Mouse (Mus musculus) frontal cortex, postnatal 14 days (tissue): ENCODE data around the gene Prm2.
"Not testable (repeated sequence)": the region's sequence is repeated elsewhere in the genome, so short reads cannot be mapped to it uniquely, and the experiment has no call there.

Experiments used
- DNase-seq, 2 experiments: peaks; one replicate each; pipeline ENCODE4 v3.0.0; 2022; ENCODE audit warnings: low spot score in 2 of 2

Gene Prm2

GRCm38 (mm10) chr16:10812865-10813371 is 17.0 kb upstream of the Prm2 start, which contains the start of gene Gm11172:
TSS of gene Gm11172 (plus strand) at chr16:10812915.
- DNase-seq: no peak

DNA sequence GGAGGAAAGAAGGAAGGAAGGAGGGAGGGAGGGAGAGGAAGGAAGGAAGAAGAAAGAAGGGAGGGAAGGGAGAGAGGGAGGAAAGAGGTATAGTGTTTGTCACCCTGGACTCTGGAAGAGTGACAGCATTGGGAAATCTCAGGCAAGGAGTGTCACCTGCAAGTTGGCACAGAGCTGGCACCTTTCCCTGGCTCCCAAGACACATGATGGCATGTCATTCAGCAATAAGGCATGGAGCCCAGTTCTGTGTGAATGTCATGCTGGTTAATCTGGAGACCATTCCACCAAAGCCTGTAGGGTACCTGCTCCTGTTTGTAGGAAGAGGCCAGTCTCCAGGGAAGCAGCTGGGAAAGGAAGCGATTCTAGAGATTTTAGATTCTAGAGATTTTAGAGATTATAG is 14.4 kb upstream of the Prm2 start:
- DNase-seq: no peak

DNA sequence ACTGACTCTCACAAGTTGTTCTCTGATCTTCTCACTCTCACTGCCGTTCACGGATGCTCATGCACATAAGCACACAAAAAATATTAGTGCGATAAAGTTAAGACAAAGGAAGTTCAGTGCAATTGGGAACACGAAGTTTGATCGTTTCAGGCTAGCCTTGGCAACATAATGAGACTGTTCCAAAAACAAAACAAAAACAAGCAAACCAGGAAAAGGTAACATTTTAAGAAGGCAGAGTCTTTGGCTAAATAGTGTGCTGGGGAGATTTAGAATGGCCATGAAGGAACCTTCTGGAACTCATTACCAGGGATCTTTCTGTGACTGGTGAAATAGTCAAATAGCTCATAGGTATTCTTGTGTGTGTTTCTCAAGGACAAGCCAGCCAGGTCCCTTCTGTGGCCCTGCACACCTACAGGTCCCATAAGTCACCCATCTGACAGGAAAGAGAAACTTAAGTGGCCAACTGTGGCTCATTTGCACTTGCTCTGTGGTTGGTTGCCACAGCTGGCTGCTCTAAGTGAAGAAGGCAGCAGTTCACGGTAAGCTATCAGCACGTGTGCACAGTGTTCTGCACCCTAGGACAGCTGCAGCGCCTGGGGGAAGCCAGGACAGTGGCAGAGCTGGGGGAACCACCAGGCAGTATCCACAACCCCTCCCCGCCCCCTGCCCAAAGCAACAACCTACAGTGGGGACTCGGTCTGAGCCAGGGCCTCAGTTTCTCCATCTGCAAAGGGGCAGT is 10.0 kb upstream of the Prm2 start, which contains the start of gene Prm1:
TSS of gene Prm1 (minus strand) at position 51 of the 739 bp plus-strand sequence.
- DNase-seq: no peak

- DNase-seq: not testable (repeated sequence)
Observed at GRCm38 (mm10) chr16:10802420-10802819, 6.5 kb upstream of the Prm2 start.

GRCm38 (mm10) chr16:10790702-10791101 is 5.2 kb downstream of the Prm2 start, which contains the start of gene Prm3:
TSS of gene Prm3 (minus strand) at chr16:10790914.
- DNase-seq: no peak

DNA sequence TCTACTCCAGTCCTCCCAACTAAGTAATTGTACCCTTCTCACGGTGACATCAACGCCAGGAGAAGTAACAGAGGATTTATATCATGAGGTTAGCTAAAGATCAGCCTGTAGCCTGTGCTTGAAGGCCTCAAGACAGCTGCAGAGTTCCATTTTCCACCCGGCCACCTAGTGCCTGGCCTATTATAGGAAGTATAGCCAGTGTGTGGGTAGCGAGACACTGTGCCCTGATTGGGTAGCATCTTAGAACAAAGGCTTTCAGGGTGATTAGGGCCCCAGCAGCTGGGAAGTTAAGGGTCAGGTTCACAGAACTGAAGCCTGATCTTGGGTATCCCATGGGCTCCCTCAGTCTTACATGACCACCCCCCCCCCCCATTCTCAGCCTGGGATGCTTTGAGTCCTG is 7.1 kb downstream of the Prm2 start:
- DNase-seq: no peak

- DNase-seq: no peak
Observed at GRCm38 (mm10) chr16:10788271-10788670, 7.7 kb downstream of the Prm2 start, which contains the start of gene Tnp2. TSS of gene Tnp2 (minus strand) at chr16:10788660.

- no peak for DNase-seq
Observed at GRCm38 (mm10) chr16:10787548-10788058, 8.3 kb downstream of the Prm2 start.

DNA sequence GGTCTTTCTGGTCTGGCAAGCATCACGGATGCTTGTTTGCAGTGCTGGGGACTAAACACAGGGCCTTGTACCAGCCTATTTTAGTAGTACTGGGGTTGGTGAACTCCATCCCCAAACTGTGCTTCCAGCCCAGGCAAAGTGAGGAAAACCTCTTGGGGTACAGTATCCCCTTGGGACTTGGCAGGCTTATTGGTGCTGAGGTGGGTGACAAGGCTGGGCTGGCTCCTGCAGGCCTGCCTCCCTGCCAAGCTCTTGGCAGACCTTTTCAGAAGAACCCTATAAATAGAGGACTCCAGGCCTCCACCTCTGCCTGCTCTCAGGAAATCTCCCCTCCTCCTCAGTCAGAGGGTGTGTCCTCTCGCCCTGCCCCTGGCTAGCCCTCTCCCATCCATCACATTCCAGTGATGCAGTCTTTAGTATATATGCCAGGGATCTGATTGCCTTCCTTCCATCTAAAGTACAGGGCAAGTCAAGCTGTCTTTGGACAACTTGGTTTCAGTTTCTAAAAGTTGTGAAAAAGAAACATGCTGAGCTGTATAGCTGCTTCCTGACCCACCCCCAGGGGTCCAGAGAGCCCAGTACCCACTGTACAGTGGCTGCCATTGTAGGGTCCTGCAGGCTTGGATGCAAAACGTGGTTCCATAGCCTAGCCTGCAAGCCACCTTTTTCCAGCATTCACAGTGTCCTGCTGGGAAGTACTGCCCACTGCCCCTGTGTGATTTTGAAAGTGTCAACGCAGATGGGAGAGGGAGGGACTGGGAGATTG is 9.0 kb downstream of the Prm2 start:
- DNase-seq: no peak

DNA sequence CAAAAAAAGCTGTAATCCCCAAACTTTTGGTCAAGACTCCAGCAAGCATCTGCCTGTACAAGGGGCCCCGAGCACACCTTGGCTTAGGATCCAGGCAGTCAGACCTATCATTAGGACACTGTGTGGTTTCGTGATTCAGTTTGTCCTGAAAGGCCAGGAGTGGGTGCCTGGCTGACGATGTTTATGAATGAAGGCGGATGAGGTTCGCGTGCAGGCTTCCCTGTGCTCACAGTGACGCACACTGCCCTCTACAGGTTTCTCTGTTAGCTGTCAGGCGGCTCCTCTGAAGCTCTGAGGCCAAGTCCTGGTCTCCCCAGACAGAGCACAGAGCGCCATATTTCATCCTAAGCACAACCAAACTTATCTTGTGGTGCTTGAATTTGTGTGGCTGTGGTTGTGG is 9.6 kb downstream of the Prm2 start:
- peak; percentile 54 to 75 for DNase-seq

DNA sequence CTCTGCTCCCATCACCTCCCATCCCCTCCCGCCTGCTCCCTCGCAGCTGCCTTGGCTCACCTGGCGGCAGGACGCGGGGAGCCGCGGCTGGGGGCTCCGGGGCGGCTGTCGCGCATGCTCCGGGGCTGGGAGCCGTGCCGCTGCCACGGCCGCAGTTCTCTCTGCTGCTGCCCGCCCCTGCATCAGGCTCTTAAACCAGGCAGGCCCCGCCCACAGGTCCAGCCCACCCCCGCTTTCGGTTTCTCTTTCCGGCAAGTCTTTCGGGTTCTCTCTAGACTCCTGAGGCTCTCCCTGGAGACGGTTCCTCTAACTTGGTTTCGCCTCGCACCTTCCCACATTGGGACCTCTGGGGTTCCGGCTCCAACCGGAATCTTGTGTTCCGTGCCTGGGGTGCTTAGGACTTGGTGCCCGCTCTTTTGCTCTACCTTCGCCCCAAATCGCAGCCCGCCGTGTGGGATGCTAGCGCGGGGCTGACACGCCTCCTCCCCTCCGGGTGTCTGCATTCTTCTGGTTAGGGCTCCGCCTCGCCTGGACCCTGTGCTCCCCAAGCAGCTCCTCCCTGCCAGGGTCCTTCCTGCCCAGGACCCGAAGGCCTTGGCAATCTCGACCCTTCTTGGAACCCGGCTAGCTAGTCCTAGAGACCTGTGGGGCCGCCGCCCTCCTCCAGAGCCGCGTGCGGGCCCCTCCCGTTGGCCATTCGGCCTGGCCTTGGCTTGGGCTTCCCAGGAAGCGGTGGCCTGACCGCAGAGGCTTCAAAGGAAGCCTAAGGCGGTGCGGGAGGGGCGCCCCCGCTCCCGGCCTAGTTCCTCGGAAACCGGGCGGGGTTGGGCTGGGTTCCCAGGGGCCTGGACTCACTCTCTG is 10.3 kb downstream of the Prm2 start, which contains the start of gene Socs1:
TSS of gene Socs1 (minus strand) at position 166 of the 861 bp plus-strand sequence.
- peak; percentile 60 to 71 for DNase-seq

DNA sequence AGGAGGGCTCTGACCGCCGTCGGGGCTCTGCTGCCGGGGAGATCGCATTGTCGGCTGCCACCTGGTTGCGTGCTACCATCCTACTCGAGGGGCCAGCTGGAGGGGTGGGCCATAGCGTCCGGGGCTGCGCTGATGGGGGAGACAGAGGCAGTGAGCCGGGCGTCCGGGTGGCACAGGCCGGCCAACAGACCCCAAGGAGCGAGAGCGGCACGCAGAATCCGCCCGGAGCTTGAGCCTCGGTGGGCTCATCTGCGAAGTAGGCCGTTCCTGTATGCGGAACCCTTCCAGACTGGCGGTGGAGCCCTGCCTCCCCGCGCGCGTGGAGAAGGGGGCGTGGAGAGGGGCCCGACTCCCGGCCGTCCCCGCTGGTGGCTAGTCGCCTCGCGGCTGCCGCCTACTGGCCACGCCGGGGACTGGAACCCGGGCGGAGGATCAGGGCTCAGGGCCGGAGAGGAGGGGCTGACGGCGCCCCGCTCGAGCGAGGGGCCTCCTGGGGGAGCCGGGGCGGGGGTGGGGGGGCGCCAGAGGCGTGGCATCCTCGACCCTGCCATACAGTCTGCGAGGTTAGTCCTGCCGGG is 11.1 kb downstream of the Prm2 start:
- peak; percentile 67 to 82 for DNase-seq

GRCm38 (mm10) chr16:10783883-10784792 is 11.8 kb downstream of the Prm2 start:
- peak in 1 of 2 experiments; percentile 16 for DNase-seq

GRCm38 (mm10) chr16:10783451-10783850 is 12.5 kb downstream of the Prm2 start:
- DNase-seq: no peak

- no peak for DNase-seq
Observed at GRCm38 (mm10) chr16:10783152-10783434, 12.8 kb downstream of the Prm2 start.

GRCm38 (mm10) chr16:10782377-10783151 is 13.4 kb downstream of the Prm2 start:
- no peak for DNase-seq

- no peak for DNase-seq
Observed at GRCm38 (mm10) chr16:10781862-10782371, 14.0 kb downstream of the Prm2 start.

- no peak for DNase-seq
Observed at GRCm38 (mm10) chr16:10780631-10781120, 15.3 kb downstream of the Prm2 start.
